Mouse (Mus musculus) neural tube, embryonic 10.5 days (tissue): ENCODE data around the gene Ascc1.
A peak's percentile ranks its signal among the peaks of the same experiment; 100 is the strongest.
"Not testable (repeated sequence)": the region's sequence is repeated elsewhere in the genome, so short reads cannot be mapped to it uniquely, and the experiment has no call there.

Experiments used
- DNase-seq: peaks from one replicate; pipeline ENCODE4 v3.0.0-alpha.2; 2017; ENCODE audit warnings: low spot score; ENCODE audit errors: extremely low spot score

Gene Ascc1

DNA sequence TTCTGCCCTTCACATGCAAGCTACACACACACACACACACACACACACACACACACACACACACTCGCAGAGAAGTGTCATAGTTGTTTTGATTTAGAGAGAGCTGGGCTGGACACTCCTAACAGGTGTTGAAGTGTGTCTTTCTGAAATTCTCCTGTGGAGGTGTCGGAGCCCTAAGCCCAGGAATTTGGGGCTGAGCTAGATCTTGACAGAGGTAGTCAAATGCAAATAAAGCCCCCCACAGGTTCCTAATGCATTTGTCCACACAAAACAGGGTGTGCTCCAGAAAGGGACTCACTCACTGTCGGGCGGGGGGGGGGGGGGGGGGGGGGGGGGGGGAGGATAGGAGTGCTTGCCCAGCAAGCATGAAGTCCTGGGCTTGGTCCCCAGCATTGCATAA, 25.5 kb upstream of the Ascc1 start:
- no peak for DNase-seq

GRCm38 (mm10) chr10:59977715-59978343, 24.8 kb upstream of the Ascc1 start:
- no peak for DNase-seq

GRCm38 (mm10) chr10:59978401-59978800, 24.2 kb upstream of the Ascc1 start:
- no peak for DNase-seq

- no peak for DNase-seq
These were observed 23.5 kb upstream of the Ascc1 start for GRCm38 (mm10) chr10:59978873-59979743.

- DNase-seq, result no peak
These were observed 21.8 kb upstream of the Ascc1 start for GRCm38 (mm10) chr10:59980815-59981244.

DNA sequence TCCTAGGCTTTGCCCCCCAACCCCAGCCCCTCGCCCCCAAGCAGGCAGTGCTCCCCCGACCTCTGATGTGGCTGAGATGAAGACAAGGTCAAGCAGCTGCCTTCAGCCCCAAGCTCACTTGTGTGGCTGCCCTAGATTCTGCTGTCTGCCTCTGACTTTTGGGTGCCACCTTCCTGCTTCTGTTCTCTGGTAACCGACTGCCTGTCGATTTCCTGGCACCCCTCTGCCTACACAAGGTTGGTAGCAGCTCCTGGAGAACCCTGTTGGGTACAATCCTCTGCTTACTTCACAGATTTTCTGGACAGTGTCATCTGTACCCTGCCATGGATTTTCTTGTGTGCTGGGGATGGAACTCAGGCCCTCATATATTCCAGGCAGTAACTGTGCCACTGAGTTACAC, 21.3 kb upstream of the Ascc1 start:
- DNase-seq, result no peak

DNA sequence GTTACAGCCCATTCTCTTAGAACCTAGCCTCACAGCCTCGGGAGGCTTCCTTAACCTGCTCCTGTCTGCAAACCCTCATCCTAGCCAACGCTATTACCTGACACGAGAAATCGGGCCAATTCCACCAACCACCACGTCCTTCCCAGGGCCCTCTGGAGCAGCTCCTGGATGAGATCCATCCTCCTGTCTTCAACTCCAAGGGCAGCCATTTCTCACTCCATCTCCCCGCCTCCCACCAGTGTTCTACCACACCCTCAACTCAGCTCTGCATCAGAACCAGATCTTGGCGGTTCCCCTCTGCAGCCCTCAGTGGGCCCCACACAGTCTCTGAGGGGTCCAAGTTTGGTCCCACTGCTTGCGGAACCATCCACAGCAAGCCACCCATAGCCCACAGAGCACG, 20.8 kb upstream of the Ascc1 start:
- DNase-seq, result no peak

DNA sequence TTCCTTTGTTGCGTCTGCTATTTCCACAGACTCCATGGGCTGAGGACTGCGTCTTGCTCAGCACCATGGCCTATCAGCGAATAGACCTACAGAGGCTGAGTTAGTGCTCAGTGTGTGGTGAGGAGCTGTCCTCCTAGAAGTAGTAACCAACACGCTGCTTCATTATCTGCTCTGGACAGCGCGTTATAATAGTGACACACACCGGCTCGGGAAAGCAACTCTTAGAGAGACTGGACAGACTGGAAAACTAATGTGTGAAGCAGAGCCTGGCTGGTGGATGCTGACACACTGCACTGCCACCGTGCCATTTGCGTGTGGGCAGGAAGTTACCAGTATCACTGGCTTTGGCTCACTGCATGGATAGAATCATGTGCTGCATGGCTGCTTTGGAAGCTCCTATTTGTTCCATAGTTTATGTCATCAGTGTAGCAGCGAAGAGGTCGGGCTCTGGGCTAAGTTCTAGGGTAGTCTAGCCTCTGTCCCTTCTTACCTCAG, 20.2 kb upstream of the Ascc1 start:
- no peak for DNase-seq

GRCm38 (mm10) chr10:59988036-59988435, 14.6 kb upstream of the Ascc1 start:
- DNase-seq, result no peak

DNA sequence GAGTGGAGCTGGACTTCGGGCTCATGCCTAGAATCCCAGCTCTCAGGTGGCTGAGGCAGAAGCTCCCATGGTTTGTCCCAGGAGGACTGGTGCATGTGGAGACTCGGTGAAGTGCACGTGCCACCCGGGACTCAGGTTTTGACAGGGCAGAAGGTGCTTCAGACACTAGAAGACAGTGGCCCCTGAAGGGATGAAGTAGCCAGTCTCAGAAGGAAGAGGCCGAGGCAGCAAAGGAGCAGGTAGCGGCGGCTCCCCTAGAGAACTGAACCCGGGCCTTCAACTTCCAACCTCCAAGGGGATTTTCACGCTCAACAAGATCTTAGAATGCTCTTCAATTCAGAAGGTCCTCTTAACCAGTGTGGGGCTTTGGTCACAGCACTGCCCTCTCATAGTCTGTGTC, 12.2 kb upstream of the Ascc1 start:
- DNase-seq, result no peak

GRCm38 (mm10) chr10:59991262-59991880, 11.2 kb upstream of the Ascc1 start:
- no peak for DNase-seq

- DNase-seq, result no peak
These were observed 10.6 kb upstream of the Ascc1 start for GRCm38 (mm10) chr10:59992024-59992423.

DNA sequence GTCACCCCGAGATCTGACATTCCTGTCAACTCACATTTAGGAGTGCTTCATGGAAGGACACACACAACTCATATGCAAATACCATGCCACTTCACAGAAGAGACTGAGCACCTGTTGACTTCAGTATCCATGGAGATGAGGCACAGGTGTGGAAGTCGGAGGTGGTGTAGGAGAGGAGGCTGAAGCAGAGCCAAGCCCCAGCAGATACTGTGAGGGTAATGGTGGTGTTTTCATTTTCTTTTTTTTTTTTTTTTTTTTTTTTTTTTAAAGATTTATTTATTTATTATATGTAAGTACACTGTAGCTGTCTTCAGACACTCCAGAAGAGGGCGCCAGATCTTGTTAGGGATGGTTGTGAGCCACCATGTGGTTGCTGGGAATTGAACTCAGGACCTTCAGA, 8.8 kb upstream of the Ascc1 start:
- not testable (repeated sequence) for DNase-seq

DNA sequence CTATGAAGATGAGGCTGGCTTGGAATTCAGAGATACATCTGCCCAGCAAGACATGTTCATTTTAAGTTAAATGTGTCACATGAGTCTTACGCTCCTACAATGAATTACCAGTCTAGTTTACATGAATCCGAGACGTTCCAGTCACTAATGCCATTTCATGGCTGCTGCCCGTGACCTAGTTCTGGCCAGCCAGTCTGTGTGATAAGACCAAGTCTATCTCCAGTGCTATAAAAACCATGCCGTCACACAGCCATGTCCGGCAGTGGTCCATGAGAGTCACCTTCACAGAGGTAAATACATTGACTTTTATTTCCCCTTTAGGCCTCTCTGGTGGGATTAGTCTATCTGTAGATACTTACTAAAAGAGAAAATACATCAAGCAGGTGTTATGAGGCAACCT, 6.7 kb upstream of the Ascc1 start:
- no peak for DNase-seq

DNA sequence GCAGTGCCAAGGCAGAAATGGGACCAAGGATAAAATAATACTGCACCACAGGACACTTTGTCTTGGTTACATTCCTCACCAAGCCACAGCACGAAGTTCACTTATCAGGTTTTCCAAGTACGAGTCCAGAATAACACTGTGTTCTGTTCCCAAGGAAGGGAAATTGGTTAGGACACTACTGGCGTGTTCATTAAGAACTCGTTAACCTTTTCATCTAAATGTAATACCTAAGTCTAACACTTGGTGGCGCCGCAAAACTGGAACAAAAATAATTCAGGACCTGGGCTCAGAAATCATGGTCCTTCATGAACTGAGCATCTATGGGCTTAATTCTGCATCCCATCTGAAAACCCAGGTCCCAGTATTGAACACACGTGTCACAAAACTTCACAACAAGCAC, 5.0 kb upstream of the Ascc1 start:
- peak; percentile 41 for DNase-seq

- no peak for DNase-seq
These were observed 3.5 kb upstream of the Ascc1 start for GRCm38 (mm10) chr10:59999057-59999456.

DNA sequence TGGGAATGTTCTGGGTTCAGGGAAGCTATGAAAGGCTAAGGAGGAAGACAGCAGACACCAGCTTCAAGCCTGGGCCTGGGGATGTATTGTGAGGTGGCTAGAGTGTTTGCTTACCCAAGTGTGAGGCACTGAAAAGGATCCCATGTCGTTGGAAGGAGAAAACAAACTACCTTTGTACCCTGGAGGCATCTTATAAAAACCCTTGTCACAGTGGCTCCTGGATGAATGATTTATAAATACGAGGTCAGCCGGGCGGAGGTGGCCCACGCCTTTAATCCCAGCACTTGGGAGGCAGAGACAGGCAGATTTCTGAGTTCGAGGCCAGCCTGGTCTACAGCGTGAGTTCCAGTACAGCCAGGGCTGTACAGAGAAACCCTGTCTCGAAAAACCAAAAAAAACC, 942 bp upstream of the Ascc1 start:
- DNase-seq, result not testable (repeated sequence)

DNA sequence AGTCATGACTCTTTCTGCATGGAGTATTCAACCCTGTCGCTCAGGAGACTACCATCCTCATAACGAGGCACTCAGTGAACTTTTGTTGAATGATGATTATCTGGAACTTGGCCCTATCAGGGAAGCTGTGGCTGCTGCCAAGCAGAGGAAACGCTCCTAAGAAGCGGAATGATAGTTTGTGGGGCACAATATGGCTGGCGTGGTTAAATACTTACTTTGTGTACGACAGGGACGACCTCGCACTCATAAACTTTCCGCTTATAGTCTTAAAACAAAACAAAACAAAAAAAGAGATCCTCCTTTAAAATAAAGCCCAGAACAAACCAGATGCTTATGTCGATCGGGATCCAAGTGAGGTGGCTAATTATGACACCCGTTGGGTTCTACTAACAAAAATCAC, 402 bp upstream of the Ascc1 start:
- no peak for DNase-seq

DNA sequence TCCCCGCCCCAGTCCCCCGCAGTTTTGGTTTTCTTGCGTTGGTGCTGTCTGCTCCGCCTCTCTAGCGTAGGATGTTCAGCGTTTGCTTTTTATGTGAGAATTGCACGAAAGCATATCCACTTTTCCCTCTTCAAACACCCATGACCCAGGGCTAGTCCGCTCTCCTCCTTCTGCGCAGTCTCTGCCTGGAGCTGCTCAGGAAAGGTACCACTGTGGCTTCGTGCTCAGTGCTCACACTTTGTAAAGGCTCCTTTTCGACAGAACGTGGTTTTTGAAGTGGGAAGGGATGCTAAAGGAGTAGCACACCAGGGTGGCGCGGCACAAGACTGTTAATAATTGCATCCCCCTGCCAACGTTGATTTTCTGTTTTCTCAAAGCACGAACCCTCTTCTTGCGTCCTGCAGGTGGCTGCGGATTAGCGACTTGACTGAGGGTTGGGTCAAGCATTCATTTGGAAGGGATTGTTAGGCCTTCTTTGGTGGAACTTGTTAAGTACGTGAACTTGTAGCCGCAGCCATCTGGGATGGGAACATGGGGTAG, 678 bp downstream of the Ascc1 start:
- DNase-seq, result no peak

DNA sequence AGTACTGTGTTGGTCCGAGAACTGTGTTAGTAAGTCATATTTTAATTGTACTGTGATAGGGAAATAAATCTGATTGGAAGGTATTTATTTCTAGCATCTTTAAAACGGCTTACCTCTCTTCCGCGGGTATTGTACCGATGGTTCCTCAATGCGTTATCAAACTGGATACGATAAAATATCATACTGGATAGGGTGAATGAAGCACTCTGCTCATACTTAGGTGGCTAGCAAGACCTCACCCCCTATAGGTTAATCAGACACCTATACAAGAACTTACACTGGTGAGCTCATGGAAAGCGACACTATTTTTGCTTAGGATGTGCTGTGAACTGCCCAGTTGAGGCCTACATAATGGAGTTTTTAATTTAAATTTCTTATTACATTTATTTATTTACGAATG, 1.2 kb downstream of the Ascc1 start:
- DNase-seq, result no peak

DNA sequence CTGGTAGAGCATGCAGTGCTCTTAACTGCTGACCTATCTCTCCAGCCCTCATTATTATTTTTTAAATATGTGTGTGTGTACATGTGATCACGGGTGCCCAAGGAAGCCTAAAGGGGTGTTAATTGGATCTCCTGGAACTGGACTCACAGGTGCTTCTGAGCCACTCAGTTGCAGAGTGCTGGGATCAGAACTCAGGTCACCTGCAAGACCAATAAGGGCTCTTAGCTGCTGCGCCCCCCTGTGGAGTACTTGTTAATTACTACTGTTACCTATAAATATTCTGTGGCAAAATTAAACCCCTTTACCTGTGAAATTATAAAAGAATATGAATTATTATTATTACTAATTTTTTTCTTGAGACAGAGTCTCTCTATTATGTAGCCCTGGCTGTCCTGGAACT, 2.7 kb downstream of the Ascc1 start:
- no peak for DNase-seq

GRCm38 (mm10) chr10:60009115-60009514, 6.5 kb downstream of the Ascc1 start:
- DNase-seq, result no peak
